Mouse (Mus musculus) midbrain, postnatal 0 days (tissue): Measurements from ENCODE around the gene Cbfb. TPM values are rescaled to one million over a fixed set of nuclear protein-coding genes. Genes with fewer than 3 reads are reported as not detected.

Source experiments
- ATAC-seq: fragments of 200-750 bp; cut with Nextera tagmentation; 2 replicates; pipeline ENCODE4 v1.8.0; 2017; ENCODE audit warnings: moderate number of reproducible peaks, mild to moderate bottlenecking, moderate TSS enrichment, moderate library complexity; ENCODE audit not compliant: low FRiP score
- DNase-seq: peaks from one replicate; pipeline ENCODE4 v3.0.0-alpha.2; 2015; ENCODE audit warnings: low spot score
- H3K27ac ChIP-seq: fragments of 300-500 bp; sonication (generic); 2 replicates; pipeline ENCODE4 v1.5.1; 2014; ENCODE audit warnings: low read depth, mild to moderate bottlenecking, low read length, mixed read lengths
- H3K27me3 ChIP-seq: fragments of 300-500 bp; sonication (generic); 2 replicates; pipeline ENCODE4 v1.6.1; 2014; ENCODE audit warnings: low read length, control low read depth, mixed read lengths; ENCODE audit not compliant: insufficient read depth
- H3K36me3 ChIP-seq: fragments of 300-500 bp; sonication (generic); 2 replicates; pipeline ENCODE4 v1.6.1; 2014; ENCODE audit warnings: low read length, control low read depth, mixed read lengths; ENCODE audit not compliant: insufficient read depth
- H3K4me1 ChIP-seq: fragments of 300-500 bp; sonication (generic); 2 replicates; pipeline ENCODE4 v1.6.1; 2014; ENCODE audit warnings: mild to moderate bottlenecking, control low read depth, antibody characterized with exemption, low read length, mixed read lengths; ENCODE audit not compliant: insufficient read depth
- H3K4me2 ChIP-seq: fragments of 300-500 bp; sonication (generic); 2 replicates; pipeline ENCODE4 v1.6.1; 2014; ENCODE audit warnings: low read depth, mild to moderate bottlenecking, low read length, mixed read lengths; ENCODE audit not compliant: poor library complexity, severe bottlenecking
- H3K4me3 ChIP-seq: fragments of 300-500 bp; sonication (generic); 2 replicates; pipeline ENCODE4 v1.5.1; 2014; ENCODE audit warnings: low read depth, mild to moderate bottlenecking, low read length, moderate library complexity
- H3K9ac ChIP-seq: fragments of 300-500 bp; sonication (generic); replicated peaks from 2 replicates; pipeline ENCODE4 v1.6.1; 2014; ENCODE audit warnings: mild to moderate bottlenecking, low read length, moderate library complexity, mixed read lengths; ENCODE audit not compliant: poor library complexity, severe bottlenecking
- H3K9me3 ChIP-seq: fragments of 300-500 bp; sonication (generic); 2 replicates; pipeline ENCODE4 v1.6.1; 2016; ENCODE audit warnings: low read length, control low read depth
- CTCF ChIP-seq: IDR thresholded peaks from 2 replicates; pipeline ENCODE4 v1.5.1; 2016; ENCODE audit warnings: antibody characterized with exemption, mild to moderate bottlenecking
- WGBS: fragments of 180-500 bp; shearing (Covaris S2); extraction: QIAGEN DNeasy Blood & Tissue Kit; methylation state at CpG from one replicate; pipeline ENCODE4 v1.1.7; 2014; 5-methylcytosine and 5-hydroxymethylcytosine counted together
- polyA plus RNA-seq: library from polyadenylated mRNA; unstranded; fragments of >200 nt; fragmentation: Nextera tagmentation; extraction: Ambion mirVana; gene quantifications from 2 replicates; pipeline ENCODE4 v1.2.1, GENCODE M21; 2015
- total RNA-seq: library from RNA; depleted of rRNA; stranded (reverse); fragments of >200 nt; gene quantifications from 2 replicates; pipeline ENCODE4 v1.2.3, GENCODE M21; 2014; rRNA removed

The Cbfb gene
- total RNA-seq (43.9 and 46.1 TPM in 2 replicates), polyA plus RNA-seq (16.2 and 17.5 TPM in 2 replicates)

DNA sequence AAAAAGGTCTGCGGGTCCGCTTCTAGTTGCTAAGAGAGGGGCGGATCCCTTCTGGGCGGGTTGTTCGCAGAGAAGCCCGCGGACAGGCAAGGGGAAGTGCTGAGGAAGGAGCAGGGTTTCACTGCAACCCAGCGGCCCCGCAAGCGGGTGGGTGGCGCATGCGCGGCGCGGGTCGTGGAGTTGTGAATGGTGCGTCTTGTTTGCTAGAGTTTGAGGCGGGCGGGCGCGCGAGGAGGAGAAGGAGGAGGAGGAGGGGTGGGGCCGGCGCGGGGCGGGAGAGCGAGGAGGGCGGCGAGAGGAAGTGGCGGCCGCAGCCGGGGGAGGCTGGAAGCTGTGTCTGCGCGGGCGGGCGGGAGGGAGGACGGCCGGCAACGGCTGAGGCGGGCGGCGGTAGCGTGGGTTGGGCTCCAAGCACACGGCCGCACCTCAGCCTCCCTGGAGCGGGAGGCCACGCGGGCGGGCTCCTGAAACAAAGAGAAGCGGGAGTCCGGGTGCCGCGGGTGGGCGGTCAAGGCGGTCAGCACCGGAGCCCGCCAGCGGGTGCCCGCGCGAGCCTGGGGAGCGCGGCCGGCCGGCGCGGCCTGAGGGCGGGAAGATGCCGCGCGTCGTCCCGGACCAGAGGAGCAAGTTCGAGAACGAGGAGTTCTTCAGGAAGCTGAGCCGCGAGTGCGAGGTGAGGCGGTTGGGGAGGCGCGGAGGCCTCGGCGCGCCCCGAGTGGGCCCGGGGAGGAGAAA lies at the start of gene Cbfb:
Cbfb (plus strand) TSS at position 294 of the 735 bp plus-strand sequence.
- Histone ChIP-seq H3K27me3 (no peaks in the 10 kb centered on the region), H3K27ac (peak within 1 kb of the TSS; percentile 83), H3K4me3 (peak within 1 kb of the TSS; percentile 78), H3K4me2 (peak within 1 kb of the TSS; percentile 55), H3K36me3 (no peaks in the 10 kb centered on the region), H3K9me3 (no peaks in the 10 kb centered on the region), H3K9ac (peak within 1 kb of the TSS; percentile 77), H3K4me1 (0 out of 2 replicates have a peak, but pooled peaks cover 3% of the 10 kb centered on the region)
- DNase-seq = peak; percentile 96
- TF ChIP-seq CTCF = no peak
- WGBS = 0% methylated on average over 46 of the region's 86 CpGs
- peak; percentile 93 for ATAC-seq

DNA sequence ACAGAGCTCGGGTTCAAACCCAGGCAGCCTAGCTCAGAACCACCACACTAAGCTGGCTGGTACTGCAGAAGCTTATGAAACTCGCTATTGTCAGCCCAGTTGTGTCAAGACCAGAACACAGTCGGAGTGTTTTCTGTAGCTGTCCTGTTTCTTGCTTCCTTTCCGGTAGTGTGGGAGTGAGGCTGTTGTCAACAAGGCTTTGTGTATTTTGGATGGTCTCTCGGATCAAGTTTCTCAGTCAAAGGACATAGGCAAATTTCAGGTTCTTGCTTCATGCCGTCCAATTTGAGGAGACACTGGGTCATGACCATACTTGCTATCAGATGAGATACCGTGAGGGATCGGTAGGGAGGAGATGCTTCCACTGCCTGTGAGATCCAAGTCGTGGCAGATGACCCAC lies 40.6 kb upstream of the Cbfb start:
- ATAC-seq = no peak
- Histone ChIP-seq H3K9ac (no peak overlapping the region), H3K4me1 (no peaks in the 10 kb centered on the region), H3K36me3 (no peaks in the 10 kb centered on the region), H3K4me2 (no peak overlapping the region), H3K4me3 (no peak overlapping the region), H3K9me3 (no peaks in the 10 kb centered on the region), H3K27ac (no peak overlapping the region), H3K27me3 (no peaks in the 10 kb centered on the region)
- no peak for DNase-seq
- TF ChIP-seq CTCF = no peak
- WGBS = 89% methylated on average over 9 of the region's 9 CpGs

- WGBS = 82% methylated on average over 5 of the region's 5 CpGs
Observed at GRCm38 (mm10) chr8:105131509-105131908, 39.0 kb upstream of the Cbfb start, which contains the start of gene Ces4a. Gene Ces4a (plus strand): TSS chr8:105131800.

DNA sequence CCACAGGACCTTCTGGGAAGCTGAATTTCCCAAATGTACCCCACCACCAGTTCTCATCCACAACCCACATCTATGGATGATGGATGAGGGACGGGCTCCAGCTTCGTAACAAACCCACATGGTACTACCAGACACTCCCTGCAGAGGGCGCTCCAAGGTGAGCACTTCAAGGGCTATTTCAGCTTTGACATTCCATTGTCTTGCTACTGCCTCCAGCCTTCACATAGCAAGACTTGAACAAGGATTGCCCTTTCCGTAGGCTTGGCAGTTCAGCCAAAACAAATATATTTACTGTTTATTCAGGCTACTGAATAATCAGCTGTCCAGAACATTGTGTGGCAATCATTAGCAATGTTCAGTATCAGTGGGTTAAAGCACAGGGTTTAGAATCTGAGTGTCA lies 32.1 kb upstream of the Cbfb start:
- Histone ChIP-seq H3K9ac (no peak overlapping the region), H3K27me3 (0 out of 2 replicates have a peak, but pooled peaks cover 3% of the 10 kb centered on the region), H3K4me2 (no peak overlapping the region), H3K4me1 (no peaks in the 10 kb centered on the region), H3K9me3 (no peaks in the 10 kb centered on the region), H3K27ac (no peak overlapping the region), H3K36me3 (no peaks in the 10 kb centered on the region), H3K4me3 (no peak overlapping the region)
- TF ChIP-seq CTCF = peak; percentile 69
- DNase-seq = peak; percentile 6
- ATAC-seq = no peak
- WGBS = 29% methylated on average over 4 of the region's 4 CpGs

More at GRCm38 (mm10) chr8:105131509-105131908, 39.0 kb upstream of the Cbfb start, which contains the start of gene Ces4a:
- no peak within 1 kb of the TSS for H3K9ac ChIP-seq
- no peaks in the 10 kb centered on the region for H3K36me3 ChIP-seq
- H3K4me1 ChIP-seq = no peaks in the 10 kb centered on the region
- H3K9me3 ChIP-seq = no peaks in the 10 kb centered on the region
- H3K4me3 ChIP-seq = no peak within 1 kb of the TSS
- H3K27me3 ChIP-seq = no peaks in the 10 kb centered on the region
- TF ChIP-seq CTCF = no peak
- H3K4me2 ChIP-seq = no peak within 1 kb of the TSS
- no peak within 1 kb of the TSS for H3K27ac ChIP-seq
- ATAC-seq (no peak), DNase-seq (no peak)

- H3K4me3 ChIP-seq = no peak overlapping the region
- H3K4me2 ChIP-seq = no peak overlapping the region
- H3K36me3 ChIP-seq = no peaks in the 10 kb centered on the region
- no peak for TF ChIP-seq CTCF
- H3K9ac ChIP-seq = no peak overlapping the region
- 0 out of 2 replicates have a peak, but pooled peaks cover 3% of the 10 kb centered on the region for H3K27me3 ChIP-seq
- no peak overlapping the region for H3K27ac ChIP-seq
- no peaks in the 10 kb centered on the region for H3K9me3 ChIP-seq
- 48% methylated on average over 19 of the region's 19 CpGs for WGBS
- ATAC-seq = no peak
- DNase-seq = no peak
- no peaks in the 10 kb centered on the region for H3K4me1 ChIP-seq
Observed at GRCm38 (mm10) chr8:105142395-105142794, 28.1 kb upstream of the Cbfb start.

GRCm38 (mm10) chr8:105151654-105152053 lies 18.8 kb upstream of the Cbfb start:
- no peaks in the 10 kb centered on the region for H3K4me1 ChIP-seq
- no peaks in the 10 kb centered on the region for H3K36me3 ChIP-seq
- H3K27ac ChIP-seq = no peak overlapping the region
- H3K27me3 ChIP-seq = no peaks in the 10 kb centered on the region
- H3K9ac ChIP-seq = no peak overlapping the region
- DNase-seq (no peak), ATAC-seq (no peak)
- no peak overlapping the region for H3K4me3 ChIP-seq
- H3K9me3 ChIP-seq = no peaks in the 10 kb centered on the region
- no peak for TF ChIP-seq CTCF
- 71% methylated on average over 4 of the region's 4 CpGs for WGBS
- no peak overlapping the region for H3K4me2 ChIP-seq
